Mouse (Mus musculus): ENCODE results near the gene Oas1e.

Gene Oas1e

DNA sequence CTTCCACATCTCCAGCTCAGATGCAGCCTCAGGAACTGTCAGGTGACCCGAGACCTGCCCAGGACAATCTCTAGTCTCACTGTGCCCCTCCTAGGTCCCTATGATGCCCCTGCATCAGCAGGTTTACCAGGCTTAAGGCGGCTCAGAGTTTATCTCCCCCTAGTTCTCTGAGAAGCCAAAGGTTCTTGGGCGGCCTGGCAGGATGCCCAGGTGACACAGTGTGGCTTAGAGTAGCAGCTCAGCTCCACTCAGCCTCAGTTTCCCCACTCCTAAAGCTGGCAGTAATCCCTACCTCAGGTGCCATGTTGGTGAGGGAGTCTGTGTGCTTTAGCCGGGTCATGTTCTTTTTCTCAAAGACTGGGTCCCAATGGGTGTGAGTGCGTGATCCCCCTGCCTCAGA lies 18.5 kb downstream of the Oas1e start:
- in situ Hi-C loops (cut with MboI, MseI), result no loop called here

DNA sequence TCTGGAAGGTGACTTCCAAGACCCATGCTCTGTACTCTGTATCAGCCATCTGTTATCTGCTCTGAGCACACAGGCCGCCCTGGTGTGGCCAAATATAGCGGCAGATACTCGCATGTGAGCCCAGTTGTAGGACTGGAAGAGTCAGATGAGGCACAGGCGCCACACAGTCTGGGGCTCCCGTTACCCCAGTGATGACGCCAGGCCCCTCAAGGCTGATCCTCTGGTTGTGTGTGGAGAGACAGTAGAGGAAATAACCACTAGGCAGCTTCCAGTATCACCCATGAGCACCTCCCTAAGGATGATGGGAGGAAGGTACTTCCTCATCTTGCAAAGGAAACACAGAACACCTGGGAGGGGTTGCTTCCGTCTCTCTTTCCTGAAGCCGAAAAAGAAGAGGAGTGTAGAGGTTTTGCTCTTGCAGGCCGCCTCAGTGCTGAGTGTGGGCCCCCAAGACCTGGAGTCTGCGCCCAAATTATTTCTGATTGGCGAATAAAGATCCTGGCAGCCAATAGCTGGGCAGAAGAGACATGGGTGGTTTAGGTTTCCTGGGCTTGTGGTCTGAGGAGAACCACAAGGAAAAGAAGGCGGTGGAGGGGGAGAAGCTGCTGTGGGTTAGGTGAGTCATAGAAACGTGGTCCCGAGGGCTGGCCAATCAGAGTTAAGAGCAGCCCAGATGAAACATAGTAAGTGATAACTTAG lies 19.9 kb downstream of the Oas1e start:
- in situ Hi-C loops (cut with MboI, MseI), result no loop called here

DNA sequence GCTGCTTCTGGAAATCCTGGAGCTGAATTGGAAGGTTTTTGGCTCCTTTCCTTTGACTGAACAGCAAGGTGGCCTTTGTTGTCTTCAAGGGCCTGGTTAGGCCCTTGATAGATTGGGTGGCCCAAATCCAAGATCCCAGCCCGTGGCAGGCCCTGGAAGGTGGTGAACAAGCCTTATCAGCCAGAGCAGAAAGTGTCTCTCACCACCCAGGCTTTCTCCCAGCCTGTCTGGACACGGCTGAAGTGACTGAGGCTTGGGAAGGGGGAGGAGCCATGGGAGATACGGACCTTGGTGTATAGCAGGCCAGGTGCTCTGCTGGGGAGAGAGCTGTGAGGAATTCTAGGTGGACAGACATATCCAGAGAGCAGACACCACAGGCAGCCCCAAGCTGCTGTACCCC lies 25.9 kb downstream of the Oas1e start:
- in situ Hi-C loops (cut with MboI, MseI), result no loop called here

DNA sequence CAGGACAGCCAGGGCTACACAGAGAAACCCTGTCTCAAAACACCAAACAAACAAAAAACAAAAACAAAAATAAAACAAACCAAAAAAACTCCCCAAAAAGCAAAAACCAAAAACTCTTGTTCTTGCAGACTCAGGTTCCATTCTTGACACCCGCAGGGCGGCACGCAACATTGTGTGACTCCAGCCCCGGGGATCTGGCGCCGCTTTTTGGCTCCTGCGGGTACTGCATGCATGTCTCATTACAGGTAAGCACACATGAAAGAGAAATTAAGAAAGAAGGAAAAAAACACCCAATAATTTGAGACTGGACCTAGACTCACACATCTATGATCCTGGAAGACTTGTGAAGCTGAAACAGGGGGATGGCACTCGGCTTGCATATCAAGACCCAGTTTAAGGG lies 30.3 kb downstream of the Oas1e start:
- in situ Hi-C loops (cut with MboI, MseI), result no loop called here

DNA sequence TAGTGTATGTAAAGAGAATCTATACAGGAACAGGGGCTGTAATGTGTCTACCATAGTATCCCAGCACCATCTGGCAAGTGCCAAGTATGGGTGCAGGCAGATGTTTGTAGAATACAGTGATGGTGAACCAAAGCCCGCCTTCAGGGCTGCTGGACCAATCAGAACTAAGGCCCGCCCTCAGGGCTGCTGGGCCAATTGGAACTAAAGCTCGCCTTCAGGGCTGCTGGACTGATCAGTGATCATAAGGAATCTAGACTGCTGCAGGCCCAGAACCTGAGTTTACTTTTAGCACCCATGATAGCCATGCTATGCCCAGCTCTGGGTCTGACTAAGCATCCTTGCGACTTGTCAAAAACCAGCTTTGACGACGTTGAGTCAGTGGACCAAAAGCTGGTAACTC lies 33.4 kb downstream of the Oas1e start:
- in situ Hi-C loops (cut with MboI, MseI), result no loop called here

DNA sequence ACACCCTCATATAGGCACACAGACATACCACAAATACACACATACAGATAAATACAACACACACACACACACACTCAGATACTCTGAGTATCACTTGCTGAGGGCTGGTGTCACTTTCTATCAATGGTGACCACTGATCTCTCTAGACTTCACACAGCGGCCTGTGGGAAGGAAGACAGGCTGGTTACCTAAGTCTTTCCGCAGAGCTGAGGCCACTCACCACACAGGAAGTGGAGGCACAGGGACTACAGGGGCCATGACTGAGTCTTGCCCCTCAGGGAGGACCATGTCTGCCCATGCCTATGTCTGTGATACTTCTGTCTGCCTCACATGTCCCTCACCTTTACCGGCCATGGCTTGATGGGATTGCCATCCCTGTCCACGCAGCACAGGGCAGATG lies 41.1 kb downstream of the Oas1e start:
- in situ Hi-C loops (cut with MboI, MseI), result no loop called here

DNA sequence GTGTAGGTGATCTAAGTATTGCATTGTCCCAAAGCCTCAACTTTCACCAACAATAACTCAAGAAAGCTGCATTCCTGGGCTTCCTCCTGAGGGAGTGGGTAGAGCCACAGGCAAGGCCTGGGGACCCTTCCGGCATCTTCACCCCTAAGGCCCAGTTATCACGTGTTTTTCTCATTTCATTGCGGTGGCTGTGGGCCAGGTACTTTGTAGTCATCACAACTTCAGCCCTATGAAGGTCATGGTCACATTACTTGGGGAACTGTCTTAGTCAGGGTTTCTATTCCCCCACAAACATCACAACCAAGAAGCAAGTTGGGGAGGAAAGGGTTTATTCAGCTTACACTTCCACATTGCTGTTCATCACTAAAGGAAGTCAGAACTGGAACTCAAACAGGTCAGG lies 42.5 kb downstream of the Oas1e start:
- in situ Hi-C loops (cut with MboI, MseI), result no loop called here

DNA sequence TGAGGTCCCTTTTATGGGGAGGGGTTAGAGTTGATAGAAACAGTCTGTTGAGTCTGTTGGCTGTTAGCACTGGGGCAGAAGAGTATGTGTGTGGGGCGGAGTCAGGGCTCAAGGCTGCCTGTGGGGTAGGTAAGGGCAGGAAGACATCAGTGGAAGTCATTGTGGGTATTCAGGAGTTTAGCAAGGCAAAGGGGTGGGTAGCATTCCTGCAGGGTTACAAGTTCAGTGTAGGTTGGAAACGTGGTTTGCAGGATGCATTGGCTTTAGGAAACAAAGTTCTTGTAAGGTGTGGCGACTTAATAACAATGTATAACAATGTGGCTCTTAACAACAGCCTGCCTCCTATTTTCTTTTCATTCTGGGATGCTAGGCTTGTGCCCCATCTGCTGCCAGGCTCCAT lies 44.1 kb downstream of the Oas1e start:
- in situ Hi-C loops (cut with MboI, MseI), result no loop called here

DNA sequence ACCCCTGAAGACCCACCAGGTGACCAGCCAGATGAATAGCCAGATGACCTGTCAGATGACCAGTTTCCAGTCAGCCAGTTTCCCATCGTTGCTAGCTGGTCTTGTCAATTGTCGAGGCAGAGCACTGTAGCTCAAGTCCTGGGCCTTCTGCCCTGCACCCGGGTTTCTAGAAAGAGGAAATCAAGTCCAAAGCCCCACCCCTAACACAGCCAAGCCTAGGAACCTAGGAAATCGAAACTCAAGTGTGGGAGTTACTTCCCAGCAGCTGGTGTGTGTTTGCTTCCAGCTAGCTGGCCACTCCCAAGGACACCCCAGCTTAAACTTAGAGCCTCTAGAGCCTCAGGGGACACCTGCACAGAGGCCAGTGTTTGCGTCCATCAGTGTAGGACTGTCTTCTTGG lies 45.6 kb downstream of the Oas1e start, which contains the start of gene Oas2:
Oas2 (minus strand) TSS at position 166 of the 400 bp plus-strand sequence.
- in situ Hi-C loops (cut with MboI, MseI), result no loop called here

DNA sequence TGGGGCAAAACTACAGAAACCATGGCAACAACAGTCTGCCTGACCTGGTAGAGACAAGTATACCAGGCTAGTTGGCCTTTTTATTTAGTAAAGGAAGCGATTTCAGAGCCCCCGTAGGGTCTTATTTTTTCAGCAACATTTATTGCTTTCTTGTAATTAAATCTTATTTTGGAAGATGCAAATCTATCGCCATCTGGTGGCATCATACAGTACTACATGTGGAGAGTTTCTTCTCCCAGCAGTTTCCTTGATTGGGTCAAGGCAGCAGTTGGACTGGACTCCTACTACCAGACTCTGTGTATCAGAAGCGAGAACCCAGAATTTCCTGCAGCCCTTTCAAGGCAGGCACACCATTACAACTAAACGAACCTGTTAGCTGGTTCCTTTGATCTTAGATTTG lies 48.9 kb downstream of the Oas1e start:
- in situ Hi-C loops (cut with MboI, MseI), result no loop called here

DNA sequence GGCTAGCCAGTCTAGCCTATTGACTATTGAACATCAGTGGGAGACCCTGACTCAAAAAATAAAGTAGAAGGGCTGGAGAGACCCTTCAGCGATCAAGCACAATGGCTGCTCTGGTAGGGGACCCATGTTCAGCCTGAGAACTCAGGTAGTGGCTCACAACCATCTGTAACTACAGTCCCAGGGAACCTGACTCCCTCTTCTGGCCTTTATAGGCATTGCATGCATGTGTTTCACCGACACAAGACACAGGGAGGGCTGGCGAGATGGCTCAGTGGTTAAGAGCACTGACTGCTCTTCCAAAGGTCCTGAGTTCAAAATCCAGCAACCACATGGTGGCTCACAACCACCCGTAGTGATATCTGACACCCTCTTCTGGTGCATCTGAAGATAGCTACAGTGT lies 53.2 kb downstream of the Oas1e start:
- in situ Hi-C loops (cut with MboI, MseI), result no loop called here

All from T-helper 2 cell (primary cell).